Mouse (Mus musculus) stomach, embryonic 16.5 days (tissue): ENCODE results near the gene Zbtb16. TPM values are rescaled to one million over a fixed set of nuclear protein-coding genes. Genes with fewer than 3 reads are reported as not detected.

Experiments used
- ATAC-seq: fragments of 200-750 bp; cut with Nextera tagmentation; 2 replicates; pipeline ENCODE4 v1.8.0; 2017; ENCODE audit warnings: moderate number of reproducible peaks, moderate TSS enrichment; ENCODE audit not compliant: insufficient read depth, low FRiP score
- H3K27ac ChIP-seq: fragments of 300-500 bp; sonication (generic); 2 replicates; pipeline ENCODE4 v1.5.1; 2014; ENCODE audit warnings: low read length
- H3K27me3 ChIP-seq: fragments of 300-500 bp; sonication (generic); 2 replicates; pipeline ENCODE4 v1.6.1; 2014; ENCODE audit warnings: low read length, control low read depth, mixed read lengths; ENCODE audit not compliant: control insufficient read depth, insufficient read depth
- H3K36me3 ChIP-seq: fragments of 300-500 bp; sonication (generic); 2 replicates; pipeline ENCODE4 v1.6.1; 2014; ENCODE audit warnings: low read length; ENCODE audit not compliant: control insufficient read depth, insufficient read depth
- H3K4me1 ChIP-seq: fragments of 300-500 bp; sonication (generic); 2 replicates; pipeline ENCODE4 v1.6.1; 2014; ENCODE audit warnings: low read length, control low read depth, mixed read lengths; ENCODE audit not compliant: control insufficient read depth, insufficient read depth
- H3K4me2 ChIP-seq: fragments of 300-500 bp; sonication (generic); 2 replicates; pipeline ENCODE4 v1.6.1; 2014; ENCODE audit warnings: low read depth, low read length, mixed read lengths
- H3K4me3 ChIP-seq: fragments of 300-500 bp; sonication (generic); replicated peaks from 2 replicates; pipeline ENCODE4 v1.5.1; 2014; ENCODE audit warnings: mild to moderate bottlenecking, low read length
- H3K9ac ChIP-seq: fragments of 300-500 bp; sonication (generic); 2 replicates; pipeline ENCODE4 v1.6.1; 2014; ENCODE audit warnings: low read length
- H3K9me3 ChIP-seq: fragments of 300-500 bp; sonication (generic); replicated peaks from 2 replicates; pipeline ENCODE4 v1.6.1; 2016; ENCODE audit warnings: low read length, control low read depth; ENCODE audit not compliant: control insufficient read depth
- WGBS: fragments of 180-500 bp; shearing (Covaris S2); extraction: QIAGEN DNeasy Blood & Tissue Kit; methylation state at CpG from one replicate; pipeline ENCODE4 v1.1.7; 2014; 5-methylcytosine and 5-hydroxymethylcytosine counted together
- polyA plus RNA-seq: library from polyadenylated mRNA; unstranded; fragments of >200 nt; fragmentation: Nextera tagmentation; extraction: Ambion mirVana; gene quantifications from 2 replicates; pipeline ENCODE4 v1.2.1, GENCODE M21; 2015

The Zbtb16 gene
- polyA plus RNA-seq, 1 experiment from 2014 or later, result 5.1 TPM

DNA sequence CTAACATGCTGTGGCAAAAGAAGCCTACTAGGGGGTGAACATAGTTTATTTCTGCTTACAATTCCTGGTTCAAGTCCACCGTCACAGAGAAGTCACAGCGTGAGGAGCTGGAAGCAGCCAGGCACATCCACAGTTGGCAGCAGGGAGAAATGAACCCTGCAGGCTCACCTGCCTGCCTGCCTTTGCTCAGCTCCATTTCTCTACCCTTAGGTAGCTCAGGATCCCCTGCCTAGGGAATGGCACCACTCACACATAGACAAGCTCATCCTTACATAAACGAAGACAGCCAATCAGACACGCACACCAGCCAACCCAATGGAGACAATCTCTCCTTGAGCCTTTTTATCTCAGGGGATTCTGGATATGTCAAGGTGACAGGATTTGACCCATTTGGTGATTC is 87.3 kb downstream of the Zbtb16 start:
- H3K9ac ChIP-seq, result no peak overlapping the region
- no peaks in the 10 kb centered on the region for H3K27me3 ChIP-seq
- peaks cover 15% of the 10 kb centered on the region; the same call in 1 of the 2 replicates for H3K4me1 ChIP-seq
- H3K27ac ChIP-seq, result no peak overlapping the region
- no peaks in the 10 kb centered on the region for H3K36me3 ChIP-seq
- WGBS, result 97% methylated on average over 4 of the region's 4 CpGs
- H3K4me2 ChIP-seq, result no peak overlapping the region
- ATAC-seq, result no peak
- no peaks in the 10 kb centered on the region for H3K9me3 ChIP-seq
- no peak overlapping the region for H3K4me3 ChIP-seq

DNA sequence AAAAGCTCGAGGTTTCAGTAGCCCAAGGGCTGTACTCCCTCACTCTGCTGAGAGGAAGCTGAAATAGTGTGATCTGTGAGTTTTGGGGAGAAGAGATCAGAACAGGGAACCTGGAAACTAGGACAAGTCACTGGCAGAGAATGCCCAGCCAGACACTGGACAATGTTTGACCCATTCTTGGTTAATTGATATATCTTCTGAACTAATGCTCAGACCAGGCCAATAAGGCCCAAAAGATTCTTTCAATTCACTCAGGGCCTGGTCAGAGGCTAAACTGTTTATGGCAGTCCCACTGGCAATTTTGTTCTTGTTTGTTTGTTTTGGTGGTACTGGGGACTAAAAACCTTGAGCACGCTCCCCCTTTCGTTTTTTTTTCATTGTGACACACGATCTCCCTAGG is 87.8 kb downstream of the Zbtb16 start:
- no peak overlapping the region for H3K27ac ChIP-seq
- ATAC-seq, result no peak
- no peak overlapping the region for H3K9ac ChIP-seq
- no peak overlapping the region for H3K4me2 ChIP-seq
- H3K36me3 ChIP-seq, result no peaks in the 10 kb centered on the region
- H3K9me3 ChIP-seq, result no peaks in the 10 kb centered on the region
- peaks cover 15% of the 10 kb centered on the region; the same call in 1 of the 2 replicates for H3K4me1 ChIP-seq
- whole genome bisulfite sequencing, result 84% methylated on average over 4 of the region's 4 CpGs
- H3K4me3 ChIP-seq, result no peak overlapping the region
- no peaks in the 10 kb centered on the region for H3K27me3 ChIP-seq

DNA sequence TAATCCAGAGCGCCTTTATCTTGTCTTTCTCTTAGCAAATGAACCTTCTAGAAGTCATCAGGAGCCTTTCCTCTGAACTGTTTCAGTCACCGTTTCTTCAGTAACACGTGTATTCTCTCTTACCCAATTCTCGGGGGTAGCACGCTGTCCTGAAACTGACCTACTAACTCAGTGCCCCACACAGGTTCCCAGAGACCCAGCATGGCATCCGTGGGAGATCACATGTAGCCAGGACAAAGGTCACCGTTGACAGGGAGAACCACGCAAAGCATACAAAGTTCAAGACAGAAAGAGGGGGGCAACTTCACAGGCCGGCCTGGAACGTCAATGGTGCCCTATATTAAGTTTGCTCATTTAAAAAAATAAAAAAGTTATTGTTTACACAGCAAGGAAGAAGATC is 89.5 kb downstream of the Zbtb16 start:
- no peak for ATAC-seq

DNA sequence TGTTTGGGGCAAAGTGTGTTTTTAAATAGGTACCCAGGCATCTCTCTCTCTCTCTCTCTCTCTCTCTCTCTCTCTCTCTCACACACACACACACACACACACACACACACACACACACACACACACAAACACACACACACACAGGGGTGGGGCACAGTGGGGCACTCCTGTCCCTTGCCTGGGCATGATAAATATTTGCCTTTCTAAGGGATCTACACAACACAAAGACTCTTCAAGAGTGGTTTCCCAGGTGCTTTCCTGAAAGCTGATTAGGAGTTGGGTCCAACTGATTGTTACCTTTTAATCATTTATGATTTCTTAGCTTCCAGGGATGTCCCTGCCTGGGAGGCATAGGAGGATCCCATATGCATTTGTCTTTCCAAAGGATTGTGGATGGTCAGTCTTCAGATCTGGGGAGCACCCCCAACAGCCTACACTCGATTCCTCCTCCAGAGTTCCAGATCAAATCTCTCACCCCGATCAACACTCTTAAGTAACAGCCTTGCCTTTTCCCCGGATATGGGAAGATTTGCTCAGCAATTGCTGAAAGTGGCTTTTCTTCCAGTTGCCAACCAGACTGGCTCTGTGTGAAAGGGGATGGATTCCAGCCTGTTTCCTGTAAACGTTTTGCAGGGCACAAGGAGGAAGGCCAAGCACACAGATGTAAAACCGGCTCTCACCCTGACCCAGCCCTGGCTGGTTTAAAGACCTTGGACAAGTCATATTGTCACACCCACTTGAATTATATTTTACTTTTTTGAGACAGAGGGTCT is 90.5 kb downstream of the Zbtb16 start:
- 48% methylated on average over 5 of the region's 5 CpGs for WGBS
- Histone ChIP-seq H3K27me3 (no peaks in the 10 kb centered on the region), H3K4me3 (no peak overlapping the region), H3K4me2 (no peak overlapping the region), H3K4me1 (peaks cover 19% of the 10 kb centered on the region), H3K9me3 (no peaks in the 10 kb centered on the region), H3K27ac (peak overlapping the region; percentile 8; the same call in 1 of the 2 replicates), H3K36me3 (no peaks in the 10 kb centered on the region), H3K9ac (no peak overlapping the region)
- 0 out of 2 replicates have a peak, but pooled peaks have one; percentile 49 for ATAC-seq

More for the DNA sequence above, 89.5 kb downstream of the Zbtb16 start:
- Histone ChIP-seq H3K36me3 (no peaks in the 10 kb centered on the region), H3K27ac (no peak overlapping the region), H3K9ac (no peak overlapping the region), H3K27me3 (no peaks in the 10 kb centered on the region), H3K4me3 (no peak overlapping the region), H3K4me1 (peaks cover 12% of the 10 kb centered on the region; the same call in 1 of the 2 replicates), H3K9me3 (no peaks in the 10 kb centered on the region), H3K4me2 (no peak overlapping the region)
- WGBS, result 87% methylated on average over 10 of the region's 10 CpGs

DNA sequence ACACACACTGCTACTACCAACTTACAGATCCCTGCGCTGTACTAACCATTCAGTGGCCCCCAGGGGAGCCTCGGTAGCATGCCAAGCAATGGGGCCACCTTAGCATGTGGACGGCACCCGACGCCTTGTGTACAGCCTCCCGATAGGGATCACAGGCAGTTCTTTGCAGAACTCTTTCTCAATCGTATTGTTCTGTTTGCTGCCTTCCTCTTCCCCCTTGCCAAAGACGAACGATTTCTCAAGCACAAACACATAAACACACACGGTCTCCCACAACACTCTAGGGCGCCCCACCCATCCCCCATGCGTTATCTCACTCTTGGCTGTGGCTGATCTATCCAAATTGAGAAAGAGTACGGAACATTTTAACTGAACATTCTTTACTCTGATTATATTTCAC is 91.1 kb downstream of the Zbtb16 start:
- Histone ChIP-seq H3K36me3 (no peaks in the 10 kb centered on the region), H3K4me1 (peaks cover 25% of the 10 kb centered on the region), H3K9ac (0 out of 2 replicates have a peak overlapping the region, but pooled peaks have one; percentile 24), H3K4me2 (no peak overlapping the region), H3K4me3 (no peak overlapping the region), H3K9me3 (no peaks in the 10 kb centered on the region), H3K27me3 (no peaks in the 10 kb centered on the region), H3K27ac (peak overlapping the region; percentile 6; the same call in 1 of the 2 replicates)
- ATAC-seq, result no peak
- 48% methylated on average over 13 of the region's 13 CpGs for WGBS

DNA sequence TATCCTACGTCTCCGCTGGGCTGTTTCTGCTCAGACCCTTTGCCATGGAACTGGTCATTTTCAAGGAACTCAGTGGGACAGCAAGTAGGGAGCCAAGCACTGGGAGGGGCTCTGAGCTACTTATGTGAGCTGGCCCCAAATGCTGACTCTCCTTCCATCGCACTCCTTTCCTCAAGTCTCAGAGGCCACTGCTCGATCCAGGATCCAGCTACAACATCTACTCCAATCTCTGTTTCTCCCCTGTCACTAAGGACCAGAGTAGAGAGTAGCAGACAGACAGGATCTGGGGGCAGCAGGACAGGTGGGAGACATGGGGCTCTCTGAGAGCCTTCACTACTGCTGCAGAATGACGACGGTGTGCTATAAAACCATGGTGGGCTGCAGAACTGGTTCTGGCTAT is 91.6 kb downstream of the Zbtb16 start:
- no peak overlapping the region for H3K4me3 ChIP-seq
- no peaks in the 10 kb centered on the region for H3K36me3 ChIP-seq
- no peak overlapping the region for H3K27ac ChIP-seq
- no peaks in the 10 kb centered on the region for H3K9me3 ChIP-seq
- peaks cover 30% of the 10 kb centered on the region for H3K4me1 ChIP-seq
- no peaks in the 10 kb centered on the region for H3K27me3 ChIP-seq
- 81% methylated on average over 6 of the region's 6 CpGs for WGBS
- no peak overlapping the region for H3K4me2 ChIP-seq
- ATAC-seq, result no peak
- no peak overlapping the region for H3K9ac ChIP-seq

DNA sequence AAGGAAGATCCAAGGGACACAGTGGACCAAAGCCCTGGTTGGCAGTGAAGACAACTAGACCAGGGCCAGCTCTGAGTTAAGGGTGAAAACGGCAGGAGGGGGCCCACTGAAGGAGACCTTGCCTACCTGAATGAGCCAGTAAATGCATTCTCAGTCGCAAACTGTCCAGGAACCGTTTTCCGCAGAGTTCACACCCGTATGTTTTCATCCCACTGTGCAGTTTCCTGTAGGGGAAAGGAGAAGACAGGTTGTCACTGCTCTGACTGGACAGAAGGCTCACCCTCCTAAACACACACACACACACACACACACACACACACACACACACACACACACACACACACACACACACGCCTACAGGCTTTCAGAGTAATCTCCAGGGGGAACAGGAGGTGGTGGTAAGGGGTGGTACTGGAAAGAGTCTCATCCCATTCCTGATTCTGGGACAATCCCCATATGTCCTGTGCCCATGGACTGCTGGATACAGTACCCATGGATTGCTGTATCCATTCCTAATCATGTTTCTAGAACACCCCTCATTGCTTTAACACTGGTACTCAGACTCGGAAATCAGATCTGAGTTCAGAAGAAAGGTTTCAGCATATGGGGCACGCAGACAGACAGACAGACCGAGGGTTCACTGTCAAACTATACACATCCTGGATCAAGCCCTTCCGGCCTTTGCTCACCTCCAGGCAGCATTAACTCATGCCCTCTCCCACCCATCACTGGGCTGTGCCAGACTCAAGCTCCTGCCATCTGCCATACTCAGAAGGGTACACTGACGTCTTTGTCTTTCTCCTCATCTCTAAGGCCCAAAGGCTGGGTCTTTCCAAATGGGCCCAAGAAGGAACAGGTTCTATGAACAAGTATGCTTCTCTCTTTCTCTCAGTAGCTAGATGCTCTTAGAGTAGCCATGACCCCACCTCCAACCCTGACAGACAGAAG is 92.4 kb downstream of the Zbtb16 start:
- H3K27ac ChIP-seq, result no peak overlapping the region

DNA sequence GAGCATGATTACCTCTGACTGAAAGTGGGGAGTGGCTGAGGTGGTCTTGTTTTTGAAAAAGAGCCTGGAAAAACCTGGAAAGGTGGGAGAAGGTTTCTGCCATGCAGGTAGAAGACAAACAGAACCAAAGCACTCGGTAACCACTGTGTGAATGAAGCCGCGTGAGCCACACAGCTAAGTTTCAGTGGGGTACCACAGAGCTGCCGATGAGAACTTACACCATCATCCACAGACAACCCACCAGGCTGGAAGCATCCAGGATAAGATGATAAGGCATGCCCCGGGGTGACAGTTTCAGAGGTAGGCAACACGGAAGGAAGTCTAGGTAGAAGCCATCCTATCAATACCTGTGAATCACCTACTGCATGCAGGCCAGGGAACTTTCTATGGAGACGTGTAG is 93.9 kb downstream of the Zbtb16 start:
- H3K4me1 ChIP-seq, result peaks cover 31% of the 10 kb centered on the region
- no peaks in the 10 kb centered on the region for H3K36me3 ChIP-seq
- no peak overlapping the region for H3K4me2 ChIP-seq
- no peak overlapping the region for H3K9ac ChIP-seq
- H3K27me3 ChIP-seq, result no peaks in the 10 kb centered on the region
- no peak overlapping the region for H3K27ac ChIP-seq
- no peaks in the 10 kb centered on the region for H3K9me3 ChIP-seq
- H3K4me3 ChIP-seq, result no peak overlapping the region
- no peak for ATAC-seq
- 95% methylated on average over 7 of the region's 7 CpGs for WGBS

More for the DNA sequence above, 92.4 kb downstream of the Zbtb16 start:
- Histone ChIP-seq H3K36me3 (no peaks in the 10 kb centered on the region), H3K4me2 (no peak overlapping the region), H3K9me3 (no peaks in the 10 kb centered on the region), H3K4me3 (no peak overlapping the region), H3K4me1 (peaks cover 31% of the 10 kb centered on the region), H3K27me3 (no peaks in the 10 kb centered on the region), H3K9ac (no peak overlapping the region)
- WGBS, result 85% methylated on average over 11 of the region's 11 CpGs
- no peak for ATAC-seq
